In genomic region chr17:86705236-86705635, GRCm38 (mm10) we compare ENCODE assay signal across 30 mouse cellular contexts. TPM values are rescaled to one million over a fixed set of nuclear protein-coding genes. Genes with fewer than 3 reads are reported as not detected.
DNase-seq lines count a peak whose midpoint lies in the region; ATAC-seq lines count a peak whose summit lies in the region.
"Had no signal": no experiment of that assay in that cellular context is flagged by ENCODE, and none has a peak within 500 bp of the region (broad histone marks: within the 10 kb centered on the region; RNA-seq: fewer than 3 reads in every experiment).

No protein-coding gene starts in this region.

- no peaks in the 10 kb centered on the region for H3K9me3 ChIP-seq in heart, embryonic 12.5 days (replicated peaks)
- H3K9me3 ChIP-seq in kidney, embryonic 16.5 days (ENCODE audit: low read length): no peaks in the 10 kb centered on the region
- H3K9me3 ChIP-seq in hindbrain, embryonic 14.5 days (ENCODE audit: control insufficient read depth, low read length): no peaks in the 10 kb centered on the region
- H3K9me3 ChIP-seq: hindbrain, embryonic 12.5 days; liver, embryonic 12.5 days; midbrain, embryonic 10.5 days; midbrain, embryonic 15.5 days; neural tube, embryonic 15.5 days; stomach, embryonic 15.5 days had no signal

- no peak overlapping the region for H3K9ac ChIP-seq in heart, embryonic 12.5 days
- no peak overlapping the region for H3K9ac ChIP-seq in kidney, embryonic 16.5 days (replicated peaks; ENCODE audit: low read length)
- H3K9ac ChIP-seq in hindbrain, embryonic 14.5 days: no peak overlapping the region
- H3K9ac ChIP-seq: hindbrain, embryonic 12.5 days; liver, embryonic 12.5 days; liver, postnatal 0 days; midbrain, embryonic 15.5 days; neural tube, embryonic 15.5 days; stomach, embryonic 15.5 days had no signal

- no peak overlapping the region for H3K27ac ChIP-seq in heart, embryonic 12.5 days (ENCODE audit: poor library complexity, severe bottlenecking)
- no peak overlapping the region for H3K27ac ChIP-seq in kidney, embryonic 16.5 days (ENCODE audit: low read length)
- no peak overlapping the region for H3K27ac ChIP-seq in hindbrain, embryonic 14.5 days
- H3K27ac ChIP-seq: hindbrain, embryonic 12.5 days; liver, embryonic 12.5 days; midbrain, embryonic 10.5 days; midbrain, embryonic 15.5 days; neural tube, embryonic 15.5 days; stomach, embryonic 15.5 days had no signal

- H3K36me3 ChIP-seq in heart, embryonic 12.5 days: no peaks in the 10 kb centered on the region
- H3K36me3 ChIP-seq in kidney, embryonic 16.5 days (ENCODE audit: insufficient read depth, low read length): no peaks in the 10 kb centered on the region
- no peaks in the 10 kb centered on the region for H3K36me3 ChIP-seq in hindbrain, embryonic 14.5 days (replicated peaks; ENCODE audit: control insufficient read depth, insufficient read depth)
- H3K36me3 ChIP-seq: hindbrain, embryonic 12.5 days; liver, embryonic 12.5 days; midbrain, embryonic 10.5 days; midbrain, embryonic 15.5 days; neural tube, embryonic 15.5 days; stomach, embryonic 15.5 days had no signal

- no peak overlapping the region for H3K4me2 ChIP-seq in heart, embryonic 12.5 days
- no peak overlapping the region for H3K4me2 ChIP-seq in kidney, embryonic 16.5 days (replicated peaks; ENCODE audit: low read depth, low read length)
- H3K4me2 ChIP-seq in hindbrain, embryonic 14.5 days (replicated peaks): no peak overlapping the region
- H3K4me2 ChIP-seq: hindbrain, embryonic 12.5 days; liver, embryonic 12.5 days; midbrain, embryonic 15.5 days; neural tube, embryonic 15.5 days; stomach, embryonic 15.5 days had no signal

- H3K4me1 ChIP-seq in heart, embryonic 12.5 days (replicated peaks): peaks cover 7% of the 10 kb centered on the region; the same call in 1 of the 2 replicates
- no peaks in the 10 kb centered on the region for H3K4me1 ChIP-seq in kidney, embryonic 16.5 days (ENCODE audit: insufficient read depth, low read length)
- H3K4me1 ChIP-seq in hindbrain, embryonic 14.5 days (replicated peaks; ENCODE audit: control insufficient read depth, insufficient read depth, low read length): no peaks in the 10 kb centered on the region
- H3K4me1 ChIP-seq: hindbrain, embryonic 12.5 days; liver, embryonic 12.5 days; midbrain, embryonic 10.5 days; midbrain, embryonic 15.5 days; neural tube, embryonic 15.5 days; stomach, embryonic 15.5 days had no signal

- WGBS in heart, embryonic 12.5 days: 77% methylated on average over 3 of the region's 3 CpGs
- 66% methylated on average over 3 of the region's 3 CpGs for WGBS in kidney, embryonic 16.5 days
- WGBS in hindbrain, embryonic 14.5 days: 89% methylated on average over 3 of the region's 3 CpGs

- no peak for ATAC-seq in heart, embryonic 12.5 days (ENCODE audit: insufficient number of reproducible peaks, low FRiP score)
- no peak for ATAC-seq in kidney, embryonic 16.5 days (ENCODE audit: low FRiP score, low TSS enrichment)
- ATAC-seq in hindbrain, embryonic 14.5 days (ENCODE audit: low FRiP score): no peak
- ATAC-seq: forebrain, embryonic 16.5 days; intestine, embryonic 16.5 days; liver, embryonic 12.5 days; liver, postnatal 0 days; midbrain, embryonic 15.5 days; Patski had no signal

- H3K4me3 ChIP-seq in heart, embryonic 12.5 days: no peak overlapping the region
- H3K4me3 ChIP-seq in kidney, embryonic 16.5 days (ENCODE audit: low read length): no peak overlapping the region
- H3K4me3 ChIP-seq in hindbrain, embryonic 14.5 days (replicated peaks; ENCODE audit: low read length): no peak overlapping the region
- H3K4me3 ChIP-seq: erythroblast, embryonic 14.5 days; hindbrain, embryonic 12.5 days; liver, embryonic 12.5 days; midbrain, embryonic 10.5 days; midbrain, embryonic 15.5 days; neural tube, embryonic 15.5 days; stomach, embryonic 15.5 days had no signal

- peak; percentile 29 to 57 for DNase-seq in heart, adult 18-20 months
- DNase-seq in kidney, adult 9 months: peak; percentile 19
- DNase-seq in heart, adult 9 months (ENCODE audit: low spot score in 2 of 2): peak; percentile 39 to 52
- peak; percentile 21 for DNase-seq in kidney, postnatal 10 days
- no peak for DNase-seq in hindbrain, embryonic 14.5 days (ENCODE audit: low spot score)
- no peak for DNase-seq in right cerebral cortex, postnatal 10 days (ENCODE audit: low spot score in 2 of 2)
- DNase-seq: adrenal gland, postnatal 25 days; cerebellum, adult 18-20 months; cerebellum, postnatal 10 days; gastrocnemius, postnatal 14 days; layer of hippocampus, postnatal 36 days; left cerebral cortex, postnatal 4 days; liver, postnatal 0 days; retina, postnatal 1 day; right cerebral cortex, postnatal 25 days; thymus, postnatal 14 days had no signal

- H3K27me3 ChIP-seq in heart, embryonic 12.5 days (replicated peaks): no peaks in the 10 kb centered on the region
- no peaks in the 10 kb centered on the region for H3K27me3 ChIP-seq in kidney, embryonic 16.5 days (ENCODE audit: insufficient read depth, low read length)
- H3K27me3 ChIP-seq in hindbrain, embryonic 14.5 days (ENCODE audit: control insufficient read depth, insufficient read depth, low read length): no peaks in the 10 kb centered on the region
- H3K27me3 ChIP-seq: hindbrain, embryonic 12.5 days; liver, embryonic 12.5 days; midbrain, embryonic 15.5 days; neural tube, embryonic 15.5 days; stomach, embryonic 15.5 days had no signal

RNA-seq across cellular contexts. Expression of gene Epas1, which starts 48.3 kb away (rescaled TPM):
- 100 to 1,000 TPM; 248 to 259 TPM for total RNA-seq in heart, adult 18-20 months (2021)
- polyA plus RNA-seq in heart, embryonic 12.5 days (2016; fragmentation: Nextera tagmentation; extraction: Ambion mirVana): 7.2 and 9.6 TPM in 2 replicates
- polyA plus RNA-seq in kidney, embryonic 16.5 days (2015; fragmentation: Nextera tagmentation; extraction: Ambion mirVana): 10.0 and 12.3 TPM in 2 replicates
- 12.6 and 12.8 TPM in 2 replicates for polyA plus RNA-seq in hindbrain, embryonic 14.5 days (2014; fragmentation: Nextera tagmentation; extraction: Ambion mirVana)
- total RNA-seq: megakaryocyte progenitor cell, adult 5-6 weeks; MEL had no signal

Comparison
In these comparisons a context has a peak if more than half of its experiments do, and no peak if none do; other contexts are left out.
1. DNase-seq: peak in heart, adult 18-20 months (2 of 2), kidney, adult 9 months (single experiment), heart, adult 9 months (2 of 2) and kidney, postnatal 10 days (single experiment); none in hindbrain, embryonic 14.5 days (single experiment) and right cerebral cortex, postnatal 10 days (0 of 2).